Mouse (Mus musculus) ovary, adult 2 months (tissue): ENCODE data around the gene Hist1h2bn. TPM values are rescaled to one million over a fixed set of nuclear protein-coding genes. Genes with fewer than 3 reads are reported as not detected.

Source experiments
- polyA plus RNA-seq: library from polyadenylated mRNA; depleted of rRNA; stranded (reverse); fragments of >200 nt; gene quantifications from 2 replicates; pipeline ENCODE4 v1.2.3, GENCODE M21; 2012; rRNA removed

Gene Hist1h2bn
- polyA plus RNA-seq: 20.8 and 32.3 TPM in 2 replicates

DNA sequence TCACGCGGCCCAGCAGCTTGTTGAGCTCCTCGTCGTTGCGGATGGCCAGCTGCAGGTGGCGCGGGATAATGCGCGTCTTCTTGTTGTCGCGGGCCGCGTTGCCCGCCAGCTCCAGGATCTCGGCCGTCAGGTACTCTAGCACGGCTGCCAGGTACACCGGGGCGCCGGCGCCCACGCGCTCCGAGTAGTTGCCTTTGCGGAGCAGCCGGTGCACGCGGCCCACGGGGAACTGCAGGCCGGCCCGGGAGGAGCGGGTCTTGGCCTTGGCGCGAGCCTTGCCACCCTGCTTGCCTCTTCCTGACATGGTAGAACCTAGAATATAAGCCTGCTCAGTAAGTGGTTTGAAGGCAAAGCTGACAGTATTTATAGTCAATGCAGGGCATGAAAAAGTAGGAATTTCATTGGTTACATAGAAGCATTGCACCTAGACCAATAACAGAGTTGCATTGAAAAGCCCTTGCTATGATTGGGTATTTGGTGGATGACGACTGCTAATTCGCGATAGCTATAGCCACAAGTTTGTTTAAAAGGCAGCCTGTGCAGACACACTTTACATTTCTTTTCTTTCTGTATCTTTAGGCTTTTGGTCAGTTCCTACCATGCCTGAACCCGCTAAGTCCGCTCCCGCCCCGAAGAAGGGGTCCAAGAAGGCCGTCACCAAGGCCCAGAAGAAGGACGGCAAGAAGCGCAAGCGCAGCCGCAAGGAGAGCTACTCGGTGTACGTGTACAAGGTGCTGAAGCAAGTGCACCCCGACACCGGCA, at the start of gene Hist1h2bn, which contains the start of gene Hist1h2ak:
Gene Hist1h2bn, plus strand, starts transcription at position 600 of the 762 bp plus-strand sequence.
Gene Hist1h2ak, minus strand, starts transcription at position 304 of the 762 bp plus-strand sequence.

DNA sequence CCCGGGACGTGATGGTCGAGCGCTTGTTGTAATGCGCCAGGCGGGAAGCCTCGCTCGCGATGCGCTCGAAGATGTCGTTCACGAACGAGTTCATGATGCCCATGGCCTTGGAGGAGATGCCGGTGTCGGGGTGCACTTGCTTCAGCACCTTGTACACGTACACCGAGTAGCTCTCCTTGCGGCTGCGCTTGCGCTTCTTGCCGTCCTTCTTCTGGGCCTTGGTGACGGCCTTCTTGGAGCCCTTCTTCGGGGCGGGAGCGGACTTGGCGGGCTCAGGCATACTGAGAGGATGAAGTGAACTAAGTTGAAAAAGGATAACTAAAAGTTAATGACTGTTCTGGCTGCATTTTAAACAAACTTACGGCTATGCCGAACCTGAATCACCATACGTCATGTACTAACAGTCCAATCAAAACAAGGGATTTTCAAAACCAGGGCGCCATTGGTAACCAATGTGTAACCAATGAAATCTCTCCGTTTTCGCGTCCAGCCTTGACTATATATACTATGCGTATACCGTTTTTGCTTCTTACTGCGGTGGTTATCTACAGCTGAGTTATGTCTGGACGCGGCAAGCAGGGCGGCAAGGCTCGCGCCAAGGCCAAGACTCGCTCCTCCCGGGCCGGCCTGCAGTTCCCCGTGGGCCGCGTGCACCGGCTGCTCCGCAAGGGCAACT, 37.9 kb upstream of the Hist1h2bn start, which contains the start of the genes Hist1h2bl and Hist1h2ai:
Gene Hist1h2bl, minus strand, starts transcription at position 280 of the 676 bp plus-strand sequence.
Gene Hist1h2ai, plus strand, starts transcription at position 559 of the 676 bp plus-strand sequence.

DNA sequence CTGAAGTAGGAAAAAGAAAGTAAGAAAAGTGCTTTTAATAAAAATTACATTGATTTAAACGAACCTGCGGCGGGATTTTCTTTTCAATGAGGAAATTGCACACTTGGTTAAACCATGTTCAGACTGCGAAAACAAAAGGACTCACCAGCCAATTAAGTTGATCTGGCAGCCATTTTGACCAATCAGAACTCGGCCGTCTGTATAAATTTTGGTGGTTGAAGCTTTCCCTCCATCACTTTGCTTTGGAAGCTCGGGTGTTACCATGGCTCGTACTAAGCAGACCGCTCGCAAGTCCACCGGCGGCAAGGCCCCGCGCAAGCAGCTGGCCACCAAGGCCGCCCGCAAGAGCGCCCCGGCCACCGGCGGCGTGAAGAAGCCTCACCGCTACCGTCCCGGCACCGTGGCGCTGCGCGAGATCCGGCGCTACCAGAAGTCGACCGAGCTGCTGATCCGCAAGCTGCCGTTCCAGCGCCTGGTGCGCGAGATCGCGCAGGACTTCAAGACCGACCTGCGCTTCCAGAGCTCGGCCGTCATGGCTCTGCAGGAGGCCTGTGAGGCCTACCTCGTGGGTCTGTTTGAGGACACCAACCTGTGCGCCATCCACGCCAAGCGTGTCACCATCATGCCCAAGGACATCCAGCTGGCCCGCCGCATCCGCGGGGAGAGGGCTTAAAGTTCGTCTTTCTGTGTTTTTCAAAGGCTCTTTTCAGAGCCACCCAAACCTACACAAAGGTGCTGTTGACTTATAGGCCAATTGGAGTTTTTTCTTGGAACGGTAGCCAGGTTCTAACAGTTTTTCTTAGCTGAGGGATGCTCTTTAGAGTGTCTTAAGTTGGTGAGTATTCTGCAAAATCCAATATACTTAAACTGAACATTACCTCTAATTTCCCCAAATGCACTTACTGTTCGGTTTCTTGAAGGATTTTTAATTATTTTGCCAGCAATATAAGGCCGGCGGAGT, 36.2 kb upstream of the Hist1h2bn start, which contains the start of gene Hist1h3h:
Gene Hist1h3h, plus strand, starts transcription at position 263 of the 961 bp plus-strand sequence.

DNA sequence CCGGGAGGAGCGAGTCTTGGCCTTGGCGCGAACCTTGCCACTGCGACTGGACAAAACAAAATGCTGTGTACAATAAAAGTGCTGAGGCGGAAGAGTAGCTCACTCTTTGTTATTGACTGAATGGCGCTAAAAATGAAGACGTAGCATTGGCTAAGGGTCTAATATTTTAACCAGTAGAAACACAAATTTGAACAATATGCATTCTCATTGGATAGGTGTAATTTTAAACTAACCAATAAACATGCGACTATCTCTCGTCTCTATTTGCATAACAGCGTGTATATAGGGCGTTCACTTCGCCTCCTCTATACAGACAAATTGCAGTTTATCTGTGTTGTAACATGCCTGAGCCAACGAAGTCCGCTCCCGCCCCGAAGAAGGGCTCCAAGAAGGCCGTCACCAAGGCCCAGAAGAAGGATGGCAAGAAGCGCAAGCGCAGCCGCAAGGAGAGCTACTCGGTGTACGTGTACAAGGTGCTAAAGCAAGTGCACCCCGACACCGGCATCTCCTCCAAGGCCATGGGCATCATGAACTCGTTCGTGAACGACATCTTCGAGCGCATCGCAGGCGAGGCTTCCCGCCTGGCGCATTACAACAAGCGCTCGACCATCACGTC, 32.1 kb upstream of the Hist1h2bn start, which contains the start of gene Hist1h2bm:
Gene Hist1h2bm, plus strand, starts transcription at position 288 of the 616 bp plus-strand sequence.

DNA sequence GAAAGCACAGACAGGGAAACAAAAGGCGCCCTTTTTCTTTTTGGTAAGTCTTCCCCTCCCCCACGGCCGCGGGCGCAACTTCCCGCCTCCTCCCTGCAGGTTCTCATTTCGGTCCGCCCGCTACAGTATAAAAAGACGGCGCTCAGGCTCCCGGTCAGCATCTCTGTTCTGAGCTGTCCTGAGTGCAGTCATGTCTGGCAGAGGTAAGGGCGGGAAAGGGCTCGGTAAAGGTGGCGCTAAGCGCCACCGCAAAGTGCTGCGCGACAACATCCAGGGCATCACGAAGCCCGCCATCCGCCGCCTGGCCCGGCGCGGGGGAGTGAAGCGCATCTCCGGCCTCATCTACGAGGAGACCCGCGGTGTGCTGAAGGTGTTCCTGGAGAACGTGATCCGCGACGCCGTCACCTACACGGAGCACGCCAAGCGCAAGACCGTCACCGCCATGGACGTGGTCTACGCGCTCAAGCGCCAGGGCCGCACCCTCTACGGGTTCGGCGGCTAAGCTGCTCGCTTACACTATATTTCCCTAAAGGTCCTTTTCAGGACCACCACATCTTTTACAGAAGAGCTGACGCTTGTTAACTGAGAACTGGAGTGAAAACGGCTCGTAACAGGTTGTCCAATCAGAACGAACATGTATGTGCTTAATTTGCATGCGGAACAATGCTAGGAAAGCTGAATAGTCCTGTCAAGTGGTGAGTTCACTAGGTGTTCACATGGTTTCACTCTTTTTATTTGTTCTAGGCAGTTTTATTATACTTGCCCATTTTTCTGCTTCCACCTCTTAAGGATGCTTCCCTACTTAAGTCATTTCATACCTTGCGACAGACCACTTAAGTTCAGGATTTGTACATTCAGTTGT, 18.8 kb upstream of the Hist1h2bn start, which contains the start of gene Hist1h4j:
Gene Hist1h4j, plus strand, starts transcription at position 159 of the 862 bp plus-strand sequence.

DNA sequence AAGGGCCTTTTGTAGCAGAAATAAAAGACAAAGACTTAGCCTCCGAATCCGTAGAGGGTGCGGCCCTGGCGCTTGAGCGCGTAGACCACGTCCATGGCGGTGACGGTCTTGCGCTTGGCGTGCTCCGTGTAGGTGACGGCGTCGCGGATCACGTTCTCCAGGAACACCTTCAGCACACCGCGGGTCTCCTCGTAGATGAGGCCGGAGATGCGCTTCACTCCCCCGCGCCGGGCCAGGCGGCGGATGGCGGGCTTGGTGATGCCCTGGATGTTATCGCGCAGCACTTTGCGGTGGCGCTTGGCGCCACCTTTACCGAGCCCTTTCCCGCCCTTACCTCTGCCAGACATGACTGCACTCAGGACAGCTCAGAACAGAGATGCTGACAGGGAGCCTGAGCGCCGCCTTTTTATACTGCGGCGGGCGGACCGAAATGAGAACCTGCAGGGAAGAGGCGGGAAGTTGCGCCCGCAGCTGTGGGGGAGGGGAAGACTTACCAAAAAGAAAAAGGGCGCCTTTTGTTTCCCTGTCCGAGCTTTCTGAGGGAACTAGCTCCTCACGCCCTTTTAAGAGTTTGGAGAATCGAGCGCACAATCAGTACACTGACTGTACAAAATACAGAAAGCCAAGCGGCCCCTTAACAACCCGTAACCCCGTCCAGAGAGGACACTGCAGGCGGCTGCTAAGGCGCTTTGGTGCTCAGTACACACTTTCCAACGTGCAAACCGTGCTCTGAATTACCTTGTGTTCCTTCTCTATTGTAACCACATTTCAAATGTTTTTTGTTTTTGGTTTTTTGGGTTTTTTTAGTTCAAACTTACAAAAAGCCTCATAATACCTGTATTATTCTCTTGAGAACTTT, 3.5 kb upstream of the Hist1h2bn start, which contains the start of gene Hist1h4k:
Gene Hist1h4k, minus strand, starts transcription at position 347 of the 859 bp plus-strand sequence.

DNA sequence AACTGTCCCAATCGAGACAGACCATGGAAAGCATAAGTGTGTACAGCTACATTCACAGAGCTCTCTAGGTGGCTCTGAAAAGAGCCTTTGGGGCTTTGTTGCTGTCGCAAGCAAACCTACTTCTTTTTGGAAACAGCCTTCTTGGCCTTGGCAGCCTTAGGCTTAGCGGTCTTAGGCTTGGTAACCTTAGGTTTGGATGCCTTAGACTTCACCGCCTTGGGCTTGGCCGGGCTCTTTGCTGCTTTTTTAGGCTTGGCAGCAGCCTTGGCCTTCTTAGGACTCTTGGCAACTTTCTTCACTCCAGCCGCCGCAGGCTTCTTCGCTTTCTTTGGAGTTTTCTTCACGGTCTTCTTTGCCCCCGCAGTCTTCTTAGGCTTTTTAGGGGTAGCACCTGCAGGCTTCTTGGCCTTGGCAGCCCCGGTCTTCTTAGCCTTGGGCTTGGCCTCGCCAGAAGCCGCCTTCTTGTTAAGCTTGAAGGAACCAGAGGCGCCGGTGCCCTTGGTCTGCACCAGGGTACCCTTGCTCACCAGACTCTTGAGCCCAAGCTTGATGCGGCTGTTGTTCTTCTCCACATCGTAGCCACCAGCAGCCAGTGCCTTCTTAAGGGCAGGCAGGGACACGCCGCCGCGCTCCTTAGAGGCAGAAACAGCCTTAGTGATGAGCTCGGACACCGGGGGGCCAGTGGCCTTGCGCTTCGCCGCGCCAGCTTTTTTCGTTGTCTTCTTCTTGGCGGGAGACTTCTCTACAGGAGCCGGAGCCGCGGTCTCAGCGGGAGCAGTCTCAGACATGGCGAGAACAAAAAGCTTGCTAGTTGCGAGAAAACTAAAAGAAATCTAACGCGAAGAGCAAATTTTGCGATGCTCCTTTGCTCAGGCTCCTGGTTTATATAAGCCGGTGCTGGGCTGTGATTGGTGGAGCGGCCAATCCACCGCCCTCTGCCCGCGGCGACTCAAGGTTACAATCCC, 26.1 kb downstream of the Hist1h2bn start, which contains the start of gene Hist1h1b:
Gene Hist1h1b, minus strand, starts transcription at position 859 of the 965 bp plus-strand sequence.

DNA sequence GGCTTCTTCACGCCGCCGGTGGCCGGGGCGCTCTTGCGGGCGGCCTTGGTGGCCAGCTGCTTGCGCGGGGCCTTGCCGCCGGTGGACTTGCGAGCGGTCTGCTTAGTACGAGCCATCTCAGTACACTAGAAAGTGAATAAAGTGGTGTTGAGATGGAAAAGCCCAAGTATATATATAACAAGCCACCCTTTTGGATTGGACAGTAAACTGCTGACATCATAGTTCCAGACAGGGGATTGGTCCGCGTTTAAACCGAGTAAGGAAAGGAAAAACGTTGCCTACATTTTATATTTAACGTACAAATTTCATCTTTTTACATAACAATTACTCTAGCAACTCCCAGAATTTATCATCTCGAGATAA, 29.3 kb downstream of the Hist1h2bn start, which contains the start of gene Hist1h3i:
Gene Hist1h3i, minus strand, starts transcription at position 116 of the 363 bp plus-strand sequence.

DNA sequence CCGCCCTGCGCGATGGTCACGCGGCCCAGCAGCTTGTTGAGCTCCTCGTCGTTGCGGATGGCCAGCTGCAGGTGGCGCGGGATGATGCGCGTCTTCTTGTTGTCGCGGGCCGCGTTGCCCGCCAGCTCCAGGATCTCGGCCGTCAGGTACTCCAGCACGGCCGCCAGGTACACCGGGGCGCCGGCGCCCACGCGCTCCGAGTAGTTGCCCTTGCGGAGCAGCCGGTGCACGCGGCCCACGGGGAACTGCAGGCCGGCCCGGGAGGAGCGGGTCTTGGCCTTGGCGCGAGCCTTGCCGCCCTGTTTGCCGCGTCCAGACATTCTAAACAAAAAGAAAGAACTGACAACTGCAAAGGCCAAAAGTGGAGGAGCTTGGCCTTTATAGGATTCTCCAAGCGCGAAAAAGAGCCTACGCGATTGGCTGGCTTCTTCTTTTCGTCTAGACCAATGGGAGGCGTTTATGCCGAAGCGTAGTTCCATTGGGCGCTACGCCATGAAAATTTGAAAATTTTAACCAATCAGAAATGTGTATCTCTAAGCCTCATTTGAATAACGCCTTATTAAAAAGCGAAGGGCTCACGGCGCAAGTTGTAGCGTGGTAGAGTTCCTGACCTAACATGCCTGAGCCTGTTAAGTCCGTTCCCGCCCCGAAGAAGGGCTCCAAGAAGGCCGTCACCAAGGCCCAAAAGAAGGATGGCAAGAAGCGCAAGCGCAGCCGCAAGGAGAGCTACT, 33.1 kb downstream of the Hist1h2bn start, which contains the start of the genes Hist1h2an and Hist1h2bp:
Gene Hist1h2an, minus strand, starts transcription at position 320 of the 731 bp plus-strand sequence.
Gene Hist1h2bp, plus strand, starts transcription at position 563 of the 731 bp plus-strand sequence.

Other genes with a start within 250 kb of the Hist1h2bn start
- 3.6 and 3.9 TPM in 2 replicates for gene Zkscan8, start 223.0 kb upstream of the Hist1h2bn start, polyA plus RNA-seq
- gene Olfr1366, start 211.3 kb upstream of the Hist1h2bn start, polyA plus RNA-seq: not detected in 2 replicates
- gene Olfr1535, start 194.2 kb upstream of the Hist1h2bn start, polyA plus RNA-seq: not detected in 2 replicates
- not detected in 2 replicates for gene Olfr1364, start 172.4 kb upstream of the Hist1h2bn start, polyA plus RNA-seq
- not detected in 2 replicates for gene Olfr1362, start 140.1 kb upstream of the Hist1h2bn start, polyA plus RNA-seq
- not detected in 2 replicates for gene Olfr11, start 111.6 kb upstream of the Hist1h2bn start, polyA plus RNA-seq
- not detected in 2 replicates for gene Olfr1361, start 90.7 kb upstream of the Hist1h2bn start, polyA plus RNA-seq
- not detected in 2 replicates for gene Olfr1360, start 76.7 kb upstream of the Hist1h2bn start, polyA plus RNA-seq
- gene Olfr1359, start 56.0 kb upstream of the Hist1h2bn start, polyA plus RNA-seq: not detected in 2 replicates
- gene Hist1h2bl, start 38.0 kb upstream of the Hist1h2bn start, polyA plus RNA-seq: 7.5 and 13.6 TPM in 2 replicates
- gene Hist1h2ai, start 37.7 kb upstream of the Hist1h2bn start, polyA plus RNA-seq: 82.9 and 155 TPM in 2 replicates
- 77.1 and 77.2 TPM in 2 replicates for gene Hist1h3h, start 36.5 kb upstream of the Hist1h2bn start, polyA plus RNA-seq
- gene Hist1h2bm, start 32.1 kb upstream of the Hist1h2bn start, polyA plus RNA-seq: 8.9 and 11.6 TPM in 2 replicates
- 7.1 and 10.2 TPM in 2 replicates for gene Hist1h4j, start 19.1 kb upstream of the Hist1h2bn start, polyA plus RNA-seq
- gene Hist1h4k, start 3.6 kb upstream of the Hist1h2bn start, polyA plus RNA-seq: 40.6 and 44.5 TPM in 2 replicates
- gene Hist1h2ak, start 296 bp upstream of the Hist1h2bn start, polyA plus RNA-seq: 46.6 and 59.1 TPM in 2 replicates
- 2.2 and 3.3 TPM in 2 replicates for gene Hist1h1b, start 26.5 kb downstream of the Hist1h2bn start, polyA plus RNA-seq
- 60.0 and 85.2 TPM in 2 replicates for gene Hist1h3i, start 29.2 kb downstream of the Hist1h2bn start, polyA plus RNA-seq
- 25.0 and 44.3 TPM in 2 replicates for gene Hist1h2an, start 33.1 kb downstream of the Hist1h2bn start, polyA plus RNA-seq
- 7.3 and 7.7 TPM in 2 replicates for gene Hist1h2bp, start 33.3 kb downstream of the Hist1h2bn start, polyA plus RNA-seq
- 28.9 and 46.9 TPM in 2 replicates for gene Hist1h2bq, start 56.1 kb downstream of the Hist1h2bn start, polyA plus RNA-seq
- not detected in 2 replicates for gene Hist1h2ao, start 56.3 kb downstream of the Hist1h2bn start, polyA plus RNA-seq
- not detected in 2 replicates for gene Hist1h4m, start 57.6 kb downstream of the Hist1h2bn start, polyA plus RNA-seq
- 30.0 and 31.2 TPM in 2 replicates for gene Hist1h4n, start 78.1 kb downstream of the Hist1h2bn start, polyA plus RNA-seq
- 1,050 and 1,797 TPM in 2 replicates for gene Hist1h2ap, start 79.4 kb downstream of the Hist1h2bn start, polyA plus RNA-seq
- 23.0 and 38.8 TPM in 2 replicates for gene Hist1h2br, start 79.6 kb downstream of the Hist1h2bn start, polyA plus RNA-seq
- 3.0 and 4.7 TPM in 2 replicates for gene Zfp184, start 191.0 kb downstream of the Hist1h2bn start, polyA plus RNA-seq
- not detected in 2 replicates for gene Pom121l2, start 227.1 kb downstream of the Hist1h2bn start, polyA plus RNA-seq